In genomic region chr17:56757416-56758123, GRCm38 (mm10) we compare ENCODE assay signal across 8 mouse cellular contexts. TPM values are rescaled to one million over a fixed set of nuclear protein-coding genes. Genes with fewer than 3 reads are reported as not detected.
A peak's percentile ranks its signal among the peaks of the same experiment; 100 is the strongest.
DNase-seq lines count a peak whose midpoint lies in the region; ATAC-seq and TF ChIP-seq lines count a peak whose summit lies in the region.

TSS of gene Nrtn (minus strand) at chr17:56757530.

- TF ChIP-seq CTCF in embryonic fibroblast, embryonic 13.5 days (IDR thresholded peaks at IDR 0.05; ENCODE audit: borderline replicate concordance, insufficient read depth, low read length), result no peak
- 0 out of 2 replicates have a peak, but pooled peaks have one; percentile 1 for TF ChIP-seq CTCF in liver, postnatal 0 days (IDR thresholded peaks at IDR 0.05; ENCODE audit: low read depth)

- DNase-seq in A20 (ENCODE audit: low read depth, low spot score), result peak; percentile 73
- DNase-seq in adrenal gland, postnatal 14 days, result peak; percentile 96
- DNase-seq in liver, postnatal 0 days, result peak; percentile 91
- peak; percentile 64 to 71 for DNase-seq in thymus, adult 18-20 months

- H3K4me1 ChIP-seq in embryonic fibroblast, embryonic 13.5 days (ENCODE audit: control insufficient read depth, insufficient read depth, low read length), result no peaks in the 10 kb centered on the region; the same call in 1 of the 2 replicates
- H3K4me1 ChIP-seq in heart, embryonic 11.5 days (ENCODE audit: control insufficient read depth, insufficient read depth, low read length), result peaks cover 24% of the 10 kb centered on the region
- peaks cover 9% of the 10 kb centered on the region; the same call in 1 of the 2 replicates for H3K4me1 ChIP-seq in kidney, embryonic 14.5 days (ENCODE audit: control insufficient read depth, insufficient read depth, low read length)
- peaks cover 36% of the 10 kb centered on the region for H3K4me1 ChIP-seq in liver, postnatal 0 days (ENCODE audit: insufficient read depth)
- H3K4me1 ChIP-seq in neural tube, embryonic 14.5 days (ENCODE audit: control insufficient read depth, insufficient read depth, low read length), result 0 out of 2 replicates have a peak, but pooled peaks cover 11% of the 10 kb centered on the region

- H3K27me3 ChIP-seq in heart, embryonic 11.5 days (ENCODE audit: control insufficient read depth, insufficient read depth, low read length), result peaks cover 59% of the 10 kb centered on the region
- H3K27me3 ChIP-seq in kidney, embryonic 14.5 days (ENCODE audit: control insufficient read depth, insufficient read depth, low read length), result peaks cover 44% of the 10 kb centered on the region
- peaks cover 54% of the 10 kb centered on the region for H3K27me3 ChIP-seq in liver, postnatal 0 days (ENCODE audit: insufficient read depth, low read length)
- peaks cover 54% of the 10 kb centered on the region for H3K27me3 ChIP-seq in neural tube, embryonic 14.5 days (ENCODE audit: control insufficient read depth, insufficient read depth, low read length)

- under 1% methylated on average over 25 of the region's 48 CpGs for WGBS in heart, embryonic 11.5 days (ENCODE audit: insufficient replicate concordance)
- WGBS in kidney, embryonic 14.5 days, result under 1% methylated on average over 45 of the region's 48 CpGs
- 0% methylated on average over 22 of the region's 48 CpGs for WGBS in liver, postnatal 0 days (ENCODE audit: insufficient replicate concordance)
- WGBS in neural tube, embryonic 14.5 days, result under 1% methylated on average over 44 of the region's 48 CpGs

- H3K36me3 ChIP-seq in heart, embryonic 11.5 days (ENCODE audit: control insufficient read depth, insufficient read depth, low read length), result no peaks in the 10 kb centered on the region
- no peaks in the 10 kb centered on the region for H3K36me3 ChIP-seq in kidney, embryonic 14.5 days (ENCODE audit: control insufficient read depth, insufficient read depth, low read length)
- H3K36me3 ChIP-seq in liver, postnatal 0 days (replicated peaks; ENCODE audit: insufficient read depth, low read length), result no peaks in the 10 kb centered on the region
- H3K36me3 ChIP-seq in neural tube, embryonic 14.5 days (ENCODE audit: control insufficient read depth, insufficient read depth, low read length), result no peaks in the 10 kb centered on the region

- TF ChIP-seq EP300 in liver, postnatal 0 days (IDR thresholded peaks at IDR 0.05; ENCODE audit: low read depth), result no peak

- peak; percentile 54 for ATAC-seq in heart, embryonic 11.5 days (replicated peaks; ENCODE audit: insufficient number of reproducible peaks, low FRiP score, low TSS enrichment)
- ATAC-seq in kidney, embryonic 14.5 days (ENCODE audit: low FRiP score, low TSS enrichment), result peak; percentile 59
- peak; percentile 71 for ATAC-seq in liver, postnatal 0 days
- peak; percentile 15; the same call in 1 of the 2 replicates for ATAC-seq in neural tube, embryonic 14.5 days (ENCODE audit: low read depth)

- peak within 1 kb of the TSS; percentile 53 for H3K9ac ChIP-seq in heart, embryonic 11.5 days (ENCODE audit: low read depth, low read length)
- H3K9ac ChIP-seq in kidney, embryonic 14.5 days (ENCODE audit: low read depth, low read length), result peak within 1 kb of the TSS; percentile 65
- H3K9ac ChIP-seq in liver, postnatal 0 days (replicated peaks), result peak within 1 kb of the TSS; percentile 65
- peak within 1 kb of the TSS; percentile 46; the same call in 1 of the 2 replicates for H3K9ac ChIP-seq in neural tube, embryonic 14.5 days (replicated peaks; ENCODE audit: low read depth, low read length)

- peak within 1 kb of the TSS; percentile 72 for H3K4me2 ChIP-seq in heart, embryonic 11.5 days
- H3K4me2 ChIP-seq in kidney, embryonic 14.5 days (replicated peaks; ENCODE audit: low read depth, low read length), result peak within 1 kb of the TSS; percentile 97
- H3K4me2 ChIP-seq in liver, postnatal 0 days (ENCODE audit: low read depth, low read length), result peak within 1 kb of the TSS; percentile 92
- peak within 1 kb of the TSS; percentile 59 for H3K4me2 ChIP-seq in neural tube, embryonic 14.5 days (ENCODE audit: low read depth, low read length)

- peak; percentile 46 for TF ChIP-seq POLR2A in embryonic fibroblast, embryonic 13.5 days (IDR thresholded peaks at IDR 0.05; ENCODE audit: low read depth, low read length)

- H3K9me3 ChIP-seq in heart, embryonic 11.5 days (replicated peaks; ENCODE audit: control insufficient read depth, low read length), result no peaks in the 10 kb centered on the region; the same call in 1 of the 2 replicates
- no peaks in the 10 kb centered on the region for H3K9me3 ChIP-seq in kidney, embryonic 14.5 days (ENCODE audit: control insufficient read depth, low read length)
- no peaks in the 10 kb centered on the region for H3K9me3 ChIP-seq in liver, postnatal 0 days (ENCODE audit: low read length)
- H3K9me3 ChIP-seq in neural tube, embryonic 14.5 days (ENCODE audit: control insufficient read depth, low read length), result no peaks in the 10 kb centered on the region

- H3K4me3 ChIP-seq in embryonic fibroblast, embryonic 13.5 days (ENCODE audit: insufficient read depth, low read length), result 0 out of 2 replicates have a peak within 1 kb of the TSS, but pooled peaks have one; percentile 3
- H3K4me3 ChIP-seq in heart, embryonic 11.5 days (ENCODE audit: low read depth, low read length), result peak within 1 kb of the TSS; percentile 52
- H3K4me3 ChIP-seq in kidney, embryonic 14.5 days (ENCODE audit: low read length), result peak within 1 kb of the TSS; percentile 51
- H3K4me3 ChIP-seq in liver, postnatal 0 days (ENCODE audit: low read depth, low read length), result peak within 1 kb of the TSS; percentile 54
- H3K4me3 ChIP-seq in neural tube, embryonic 14.5 days (ENCODE audit: low read depth, low read length), result peak within 1 kb of the TSS; percentile 35

- no peak within 1 kb of the TSS for H3K27ac ChIP-seq in embryonic fibroblast, embryonic 13.5 days (ENCODE audit: insufficient read depth, low read length)
- H3K27ac ChIP-seq in heart, embryonic 11.5 days (ENCODE audit: low read depth, low read length), result peak within 1 kb of the TSS; percentile 54
- no peak within 1 kb of the TSS for H3K27ac ChIP-seq in kidney, embryonic 14.5 days (ENCODE audit: low read depth, low read length)
- 0 out of 2 replicates have a peak within 1 kb of the TSS, but pooled peaks have one; percentile 11 for H3K27ac ChIP-seq in liver, postnatal 0 days (ENCODE audit: low read depth)
- no peak within 1 kb of the TSS for H3K27ac ChIP-seq in neural tube, embryonic 14.5 days (ENCODE audit: low read depth, low read length)

RNA-seq across cellular contexts. Expression of gene Nrtn, which starts in this region (rescaled TPM):
- 4.5 and 4.8 TPM in 2 replicates for total RNA-seq in adrenal gland, postnatal 14 days (2021)
- polyA plus RNA-seq in embryonic fibroblast, embryonic 13.5 days (2011; ENCODE audit: insufficient read length, low read depth, missing spikeins), result not detected in 2 replicates
- polyA plus RNA-seq in heart, embryonic 11.5 days (2014; fragmentation: Nextera tagmentation; extraction: Ambion mirVana), result 4.6 and 5.2 TPM in 2 replicates
- 9.5 and 12.9 TPM in 2 replicates for polyA plus RNA-seq in kidney, embryonic 14.5 days (2014; fragmentation: Nextera tagmentation; extraction: Ambion mirVana)
- polyA plus RNA-seq in liver, postnatal 0 days (2015; fragmentation: Nextera tagmentation; extraction: Ambion mirVana), result 1.2 and 2.2 TPM in 2 replicates
- 1.9 and 2.9 TPM in 2 replicates for polyA plus RNA-seq in neural tube, embryonic 14.5 days (2014; fragmentation: Nextera tagmentation; extraction: Ambion mirVana)

Comparison
In these comparisons a context has a peak if more than half of its experiments do, and no peak if none do; other contexts are left out.
1. H3K27ac ChIP-seq: peak in heart, embryonic 11.5 days (single experiment) and liver, postnatal 0 days (single experiment); none in embryonic fibroblast, embryonic 13.5 days (single experiment), kidney, embryonic 14.5 days (single experiment) and neural tube, embryonic 14.5 days (single experiment).
2. H3K4me3 ChIP-seq: peak in every context shown above with its lines; median percentile 54 in liver, postnatal 0 days; 52 in heart, embryonic 11.5 days; 51 in kidney, embryonic 14.5 days; 35 in neural tube, embryonic 14.5 days; 3 in embryonic fibroblast, embryonic 13.5 days.
3. ATAC-seq: peak in every context shown above with its lines; median percentile 71 in liver, postnatal 0 days; 59 in kidney, embryonic 14.5 days; 54 in heart, embryonic 11.5 days; 15 in neural tube, embryonic 14.5 days.
4. Peak in every context shown above with its lines, with median percentiles within 50 percentile points of each other: DNase-seq, H3K4me2 ChIP-seq and H3K9ac ChIP-seq.